Mouse (Mus musculus) layer of hippocampus, adult 11-12 months (tissue): ENCODE measurements around the gene Bpifb9a.
"Not testable (repeated sequence)": the region's sequence is repeated elsewhere in the genome, so short reads cannot be mapped to it uniquely, and the experiment has no call there.

Experiments
- DNase-seq: peaks from one replicate; pipeline ENCODE4 v3.0.0; 2022; ENCODE audit warnings: low spot score

The Bpifb9a gene

GRCm38 (mm10) chr2:154306927-154307326, 49.3 kb downstream of the Bpifb9a start, which contains the start of gene Bpifb9b:
TSS of gene Bpifb9b (plus strand) at chr2:154307227.
- DNase-seq: not testable (repeated sequence)

- DNase-seq: not testable (repeated sequence)
Observed at GRCm38 (mm10) chr2:154313771-154314170, 56.1 kb downstream of the Bpifb9a start.
